Mouse (Mus musculus) small intestine, adult 2 months (tissue): Measurements from ENCODE around the gene Olfr103. TPM values are rescaled to one million over a fixed set of nuclear protein-coding genes. Genes with fewer than 3 reads are reported as not detected.

Source experiments
- H3K27ac ChIP-seq: fragments of 200-500 bp; 2 replicates; pipeline ENCODE4 v1.5.1; 2012; ENCODE audit warnings: low read depth, low read length, control low read depth, inconsistent platforms; ENCODE audit not compliant: insufficient read depth
- H3K27me3 ChIP-seq: fragments of 200-500 bp; 2 replicates; pipeline ENCODE4 v1.6.1; 2012; ENCODE audit warnings: mild to moderate bottlenecking, moderate library complexity, low read length, inconsistent platforms; ENCODE audit not compliant: control insufficient read depth, insufficient read depth
- H3K36me3 ChIP-seq: fragments of 200-500 bp; 2 replicates; pipeline ENCODE4 v1.6.1; 2012; ENCODE audit warnings: mild to moderate bottlenecking, low read length, control low read depth, inconsistent platforms; ENCODE audit not compliant: control insufficient read depth, insufficient read depth
- H3K4me1 ChIP-seq: fragments of 200-500 bp; 2 replicates; pipeline ENCODE4 v1.6.1; 2012; ENCODE audit warnings: low read length, inconsistent platforms, mixed read lengths; ENCODE audit not compliant: control insufficient read depth, insufficient read depth, insufficient read length
- H3K4me3 ChIP-seq: fragments of 200-500 bp; 2 replicates; pipeline ENCODE4 v1.5.1; 2012; ENCODE audit warnings: low read depth, mild to moderate bottlenecking, control low read depth, inconsistent platforms, low read length, moderate library complexity
- CTCF ChIP-seq: fragments of 200-500 bp; IDR thresholded peaks from 2 replicates; pipeline ENCODE4 v1.5.1; 2012; ENCODE audit warnings: low read depth, mild to moderate bottlenecking, control low read depth, inconsistent platforms, low read length, moderate library complexity, mixed read lengths; ENCODE audit not compliant: insufficient replicate concordance, insufficient read length; ENCODE audit errors: extremely low read depth
- POLR2A ChIP-seq: fragments of 200-500 bp; IDR thresholded peaks from 2 replicates; pipeline ENCODE4 v1.6.1; 2012; ENCODE audit warnings: low read depth, mild to moderate bottlenecking, control low read depth, inconsistent platforms, low read length, moderate library complexity
- WGBS: fragments of 180-500 bp; shearing (Covaris S2); methylation state at CpG from one replicate; pipeline ENCODE4 v1.1.7; 2018; 5-methylcytosine and 5-hydroxymethylcytosine counted together
- polyA plus RNA-seq: library from polyadenylated mRNA; depleted of rRNA; stranded (reverse); fragments of >200 nt; gene quantifications from 2 replicates; pipeline ENCODE4 v1.2.3, GENCODE M21; 2012; rRNA removed

Olfr103 gene
- polyA plus RNA-seq = not detected in 2 replicates

DNA sequence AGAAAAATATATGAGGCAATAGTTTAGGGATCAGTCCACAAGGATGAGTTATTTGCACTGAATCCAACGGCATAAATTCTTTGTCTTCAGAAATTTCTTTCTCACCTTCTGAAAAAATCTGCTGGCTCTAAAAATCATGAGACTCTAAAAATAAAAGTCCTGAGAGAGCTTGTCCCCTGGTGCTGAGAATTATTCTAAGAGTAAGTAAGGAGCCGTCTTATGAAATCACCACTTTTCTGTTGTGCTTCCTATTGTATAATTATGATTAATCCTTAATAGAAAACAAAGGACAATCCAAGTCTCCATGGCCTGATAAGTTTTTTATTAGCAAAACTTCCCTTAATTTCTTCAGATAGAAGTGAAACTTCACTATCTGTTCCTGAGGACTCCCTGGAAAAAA is at the start of gene Olfr103:
Olfr103 (minus strand) TSS at position 101 of the 400 bp plus-strand sequence.
- no peak for TF ChIP-seq CTCF
- TF ChIP-seq POLR2A = no peak
- Histone ChIP-seq H3K4me3 (no peak within 1 kb of the TSS), H3K36me3 (no peaks in the 10 kb centered on the region), H3K4me1 (no peaks in the 10 kb centered on the region), H3K27me3 (no peaks in the 10 kb centered on the region), H3K27ac (no peak within 1 kb of the TSS)
- WGBS = 87% methylated on average over 2 of the region's 2 CpGs

DNA sequence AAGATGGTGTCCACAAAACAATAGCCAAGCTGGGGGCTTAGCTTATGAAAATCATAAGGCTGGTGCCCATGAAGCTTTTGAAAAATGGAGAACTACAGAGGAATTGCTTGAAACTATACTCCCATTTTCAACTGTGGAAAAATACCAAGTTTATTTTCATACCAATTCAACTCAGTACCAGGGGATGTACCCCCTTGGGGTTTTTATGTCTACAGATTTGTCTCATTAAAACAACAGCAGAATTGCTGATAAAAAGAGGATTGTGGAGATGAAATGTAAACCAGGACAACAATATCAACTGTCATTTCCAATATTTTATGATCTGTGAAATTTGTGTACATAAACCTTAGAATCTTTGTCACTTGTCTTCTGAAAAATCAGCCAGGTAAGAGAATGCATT is 39.2 kb upstream of the Olfr103 start, which contains the start of gene Olfr105-ps:
Olfr105-ps (plus strand) TSS at position 301 of the 400 bp plus-strand sequence.
- Histone ChIP-seq H3K4me3 (no peak within 1 kb of the TSS), H3K27me3 (no peaks in the 10 kb centered on the region), H3K27ac (no peak within 1 kb of the TSS), H3K4me1 (no peaks in the 10 kb centered on the region), H3K36me3 (no peaks in the 10 kb centered on the region)
- no peak for TF ChIP-seq CTCF
- no peak for TF ChIP-seq POLR2A

- Histone ChIP-seq H3K36me3 (no peaks in the 10 kb centered on the region), H3K4me1 (no peaks in the 10 kb centered on the region), H3K27ac (no peak within 1 kb of the TSS), H3K4me3 (no peak within 1 kb of the TSS), H3K27me3 (no peaks in the 10 kb centered on the region)
- TF ChIP-seq CTCF (no peak), POLR2A (no peak)
These were observed 19.8 kb upstream of the Olfr103 start, which contains the start of gene Olfr104-ps for GRCm38 (mm10) chr17:37359282-37359681. TSS of gene Olfr104-ps (plus strand) at chr17:37359582.

- no peaks in the 10 kb centered on the region for H3K36me3 ChIP-seq
- no peaks in the 10 kb centered on the region for H3K4me1 ChIP-seq
- no peak for TF ChIP-seq CTCF
- no peak for TF ChIP-seq POLR2A
- H3K4me3 ChIP-seq = no peak within 1 kb of the TSS
- no peak within 1 kb of the TSS for H3K27ac ChIP-seq
- no peaks in the 10 kb centered on the region for H3K27me3 ChIP-seq
These were observed 22.5 kb downstream of the Olfr103 start, which contains the start of gene Olfr102 for GRCm38 (mm10) chr17:37316954-37317353. TSS of gene Olfr102 (minus strand) at chr17:37317054.

DNA sequence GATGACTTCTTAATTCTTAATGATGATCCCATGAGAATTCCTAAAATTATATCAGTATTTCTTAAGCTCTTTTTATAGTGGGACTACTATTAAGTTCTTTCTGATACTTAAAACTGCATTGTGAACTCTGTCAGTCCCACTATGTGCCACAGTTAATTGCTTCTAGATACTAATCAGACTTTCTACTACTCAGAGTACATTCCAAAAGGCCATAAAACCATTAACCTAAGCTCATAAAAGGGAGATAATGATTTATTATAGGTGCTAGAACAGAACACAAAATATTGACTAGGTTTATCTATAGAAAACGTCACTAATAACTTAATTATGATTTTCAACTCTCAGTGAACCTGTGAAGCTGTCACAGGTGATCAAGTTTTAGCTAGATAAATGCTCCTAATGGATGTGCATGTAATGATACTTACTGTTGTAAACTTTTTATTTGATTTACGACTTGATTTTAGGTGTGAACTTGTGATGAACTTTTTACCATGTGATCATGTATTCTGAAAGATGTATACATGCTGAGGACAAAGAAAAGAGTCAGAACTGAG is 29.3 kb downstream of the Olfr103 start:
- no peak overlapping the region for H3K27ac ChIP-seq
- no peak overlapping the region for H3K4me3 ChIP-seq
- TF ChIP-seq POLR2A (no peak), CTCF (no peak)
- H3K36me3 ChIP-seq = no peaks in the 10 kb centered on the region
- no peaks in the 10 kb centered on the region for H3K4me1 ChIP-seq
- 14% methylated on average over 2 of the region's 2 CpGs for WGBS
- no peaks in the 10 kb centered on the region for H3K27me3 ChIP-seq

GRCm38 (mm10) chr17:37308483-37308882 is 31.0 kb downstream of the Olfr103 start:
- no peak overlapping the region for H3K4me3 ChIP-seq
- no peaks in the 10 kb centered on the region for H3K27me3 ChIP-seq
- H3K36me3 ChIP-seq = no peaks in the 10 kb centered on the region
- TF ChIP-seq CTCF (no peak), POLR2A (no peak)
- no peaks in the 10 kb centered on the region for H3K4me1 ChIP-seq
- H3K27ac ChIP-seq = no peak overlapping the region
- 24% methylated on average over 4 of the region's 4 CpGs for WGBS

DNA sequence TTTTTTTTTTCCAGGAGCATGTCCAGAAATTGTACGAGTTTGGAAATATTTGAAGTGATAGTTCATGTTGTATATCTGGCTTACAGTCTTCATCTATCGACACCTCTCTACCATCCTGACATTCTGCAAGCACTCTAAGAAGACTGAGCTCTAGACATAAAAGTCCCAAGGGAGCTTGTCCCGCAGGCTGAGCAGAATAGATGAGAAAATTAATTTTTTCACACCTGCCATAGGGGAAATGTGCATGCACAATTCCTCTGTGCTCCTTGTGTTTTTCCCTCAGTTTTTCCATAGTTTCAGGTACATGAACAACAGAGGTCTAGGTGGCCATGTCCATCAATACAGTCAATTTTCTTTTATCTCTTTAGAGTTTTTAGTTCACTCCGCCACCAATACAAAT is 35.3 kb downstream of the Olfr103 start, which contains the start of gene Olfr101:
Olfr101 (minus strand) TSS at position 101 of the 400 bp plus-strand sequence.
- H3K36me3 ChIP-seq = no peaks in the 10 kb centered on the region
- TF ChIP-seq CTCF = no peak
- TF ChIP-seq POLR2A = no peak
- no peak within 1 kb of the TSS for H3K27ac ChIP-seq
- 81% methylated on average over 4 of the region's 4 CpGs for WGBS
- H3K4me3 ChIP-seq = no peak within 1 kb of the TSS
- no peaks in the 10 kb centered on the region for H3K4me1 ChIP-seq
- H3K27me3 ChIP-seq = no peaks in the 10 kb centered on the region

Other genes with a start within 250 kb of the Olfr103 start
- gene Olfr91, start 241.4 kb downstream of the Olfr103 start, polyA plus RNA-seq = not detected in 2 replicates
- gene Olfr92, start 219.6 kb downstream of the Olfr103 start, polyA plus RNA-seq = not detected in 2 replicates
- not detected in 2 replicates for gene Olfr93, start 178.2 kb downstream of the Olfr103 start, polyA plus RNA-seq
- 0.79 TPM in 1 of 2 replicates, not detected in the other for gene Ubd, start 145.8 kb downstream of the Olfr103 start, polyA plus RNA-seq
- not detected in 2 replicates for gene Olfr94, start 138.7 kb downstream of the Olfr103 start, polyA plus RNA-seq
- not detected in 2 replicates for gene Olfr95, start 126.6 kb downstream of the Olfr103 start, polyA plus RNA-seq
- gene Olfr96, start 119.6 kb downstream of the Olfr103 start, polyA plus RNA-seq = not detected in 2 replicates
- gene Olfr97, start 102.4 kb downstream of the Olfr103 start, polyA plus RNA-seq = not detected in 2 replicates
- gene Olfr98, start 75.9 kb downstream of the Olfr103 start, polyA plus RNA-seq = not detected in 2 replicates
- gene H2-M3, start 69.5 kb downstream of the Olfr103 start, polyA plus RNA-seq = 3.1 and 4.0 TPM in 2 replicates
- gene Olfr99, start 56.2 kb downstream of the Olfr103 start, polyA plus RNA-seq = not detected in 2 replicates
- gene Olfr101, start 35.4 kb downstream of the Olfr103 start, polyA plus RNA-seq = not detected in 2 replicates
- not detected in 2 replicates for gene Olfr102, start 22.6 kb downstream of the Olfr103 start, polyA plus RNA-seq
- gene Olfr104-ps, start 19.9 kb upstream of the Olfr103 start, polyA plus RNA-seq = not detected in 2 replicates
- gene Olfr105-ps, start 39.3 kb upstream of the Olfr103 start, polyA plus RNA-seq = not detected in 2 replicates
- not detected in 2 replicates for gene Olfr106-ps, start 50.7 kb upstream of the Olfr103 start, polyA plus RNA-seq
- gene Olfr107, start 59.5 kb upstream of the Olfr103 start, polyA plus RNA-seq = not detected in 2 replicates
- not detected in 2 replicates for gene Olfr108, start 105.8 kb upstream of the Olfr103 start, polyA plus RNA-seq
- not detected in 2 replicates for gene Olfr109, start 119.2 kb upstream of the Olfr103 start, polyA plus RNA-seq
- 0.80 and 0.93 TPM in 2 replicates for gene H2-M2, start 143.9 kb upstream of the Olfr103 start, polyA plus RNA-seq
- gene Olfr110, start 152.8 kb upstream of the Olfr103 start, polyA plus RNA-seq = not detected in 2 replicates
- gene Olfr111, start 168.3 kb upstream of the Olfr103 start, polyA plus RNA-seq = not detected in 2 replicates
- not detected in 2 replicates for gene Olfr112, start 229.8 kb upstream of the Olfr103 start, polyA plus RNA-seq
- not detected in 2 replicates for gene Olfr113, start 238.0 kb upstream of the Olfr103 start, polyA plus RNA-seq